Mouse (Mus musculus): ENCODE measurements around the gene Nck2. TPM values are rescaled to one million over a fixed set of nuclear protein-coding genes. Genes with fewer than 3 reads are reported as not detected.

Nck2 gene
- polyA plus RNA-seq, 1 experiment from 2014 or later: 17.1 TPM

DNA sequence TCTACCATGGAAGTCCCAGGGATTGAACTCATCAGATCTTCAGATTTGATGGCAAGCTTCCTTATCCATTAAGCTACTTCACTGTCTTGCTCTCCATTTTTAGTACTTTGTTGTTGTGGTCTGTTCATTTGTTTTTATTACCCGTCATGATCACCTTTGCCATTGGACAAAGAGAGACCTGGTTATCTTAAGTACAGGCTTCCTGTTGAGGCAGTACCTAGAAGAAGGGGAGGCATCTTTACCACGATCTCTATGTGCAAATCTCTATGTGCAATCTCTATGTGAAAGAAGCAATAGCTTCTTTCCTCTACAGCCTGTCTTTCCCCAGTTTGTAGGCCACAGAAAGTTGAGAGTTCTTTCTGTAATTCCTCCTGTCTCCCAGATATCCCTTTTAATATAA, 91.9 kb downstream of the Nck2 start:
- H3K27me3 ChIP-seq (replicated peaks; ENCODE audit: control insufficient read depth, insufficient read depth, low read length): no peaks in the 10 kb centered on the region
- H3K4me1 ChIP-seq (replicated peaks; ENCODE audit: control insufficient read depth, insufficient read depth, low read length): peaks cover 2% of the 10 kb centered on the region; the same call in 1 of the 2 replicates
- no peaks in the 10 kb centered on the region for H3K9me3 ChIP-seq (ENCODE audit: control insufficient read depth)
- no peak overlapping the region for H3K4me2 ChIP-seq (replicated peaks; ENCODE audit: low read depth)
- TF ChIP-seq CTCF (IDR thresholded peaks at IDR 0.05; ENCODE audit: low read depth): no peak
- no peak overlapping the region for H3K4me3 ChIP-seq (ENCODE audit: low read depth, low read length)
- no peak overlapping the region for H3K9ac ChIP-seq (ENCODE audit: low read depth, low read length)
- ATAC-seq: no peak
- H3K36me3 ChIP-seq (ENCODE audit: control insufficient read depth, insufficient read depth): no peaks in the 10 kb centered on the region; the same call in 1 of the 2 replicates
- WGBS: 78% methylated on average over 2 of the region's 2 CpGs
- H3K27ac ChIP-seq (ENCODE audit: low read depth, low read length): no peak overlapping the region

- WGBS: 87% methylated on average over 3 of the region's 3 CpGs
- Histone ChIP-seq H3K36me3 (ENCODE audit: control insufficient read depth, insufficient read depth) (no peaks in the 10 kb centered on the region; the same call in 1 of the 2 replicates), H3K27ac (ENCODE audit: low read depth, low read length) (no peak overlapping the region)
Observed at GRCm38 (mm10) chr1:43537021-43537420, 92.6 kb downstream of the Nck2 start.

DNA sequence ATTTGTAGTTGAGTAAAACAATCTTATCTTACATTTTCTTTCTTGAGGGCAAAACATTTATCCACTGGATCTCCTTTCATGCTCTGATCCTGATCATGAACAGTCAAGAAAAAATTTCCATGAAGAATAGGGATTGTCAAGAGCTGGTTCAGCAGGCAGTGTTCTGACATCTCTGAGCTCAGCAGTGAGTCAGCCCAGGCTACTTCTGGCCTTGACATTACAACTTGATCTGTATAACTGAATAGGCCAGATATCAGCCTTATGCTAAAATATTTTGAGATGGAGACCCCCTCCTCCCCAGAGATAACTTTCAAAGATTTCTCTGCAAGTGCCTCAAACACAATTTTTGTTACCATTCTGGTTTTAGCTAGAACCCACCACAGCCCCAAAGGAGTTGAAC, 93.1 kb downstream of the Nck2 start:
- Histone ChIP-seq H3K4me3 (ENCODE audit: low read depth, low read length) (no peak overlapping the region), H3K4me2 (replicated peaks; ENCODE audit: low read depth) (no peak overlapping the region), H3K4me1 (replicated peaks; ENCODE audit: control insufficient read depth, insufficient read depth, low read length) (0 out of 2 replicates have a peak, but pooled peaks cover 2% of the 10 kb centered on the region), H3K36me3 (ENCODE audit: control insufficient read depth, insufficient read depth) (no peaks in the 10 kb centered on the region; the same call in 1 of the 2 replicates), H3K9me3 (ENCODE audit: control insufficient read depth) (no peaks in the 10 kb centered on the region), H3K9ac (ENCODE audit: low read depth, low read length) (no peak overlapping the region), H3K27me3 (replicated peaks; ENCODE audit: control insufficient read depth, insufficient read depth, low read length) (no peaks in the 10 kb centered on the region), H3K27ac (ENCODE audit: low read depth, low read length) (no peak overlapping the region)
- no peak for ATAC-seq
- TF ChIP-seq CTCF (IDR thresholded peaks at IDR 0.05; ENCODE audit: low read depth): no peak

More at GRCm38 (mm10) chr1:43537021-43537420, 92.6 kb downstream of the Nck2 start:
- no peak for ATAC-seq
- 0 out of 2 replicates have a peak, but pooled peaks cover 2% of the 10 kb centered on the region for H3K4me1 ChIP-seq (replicated peaks; ENCODE audit: control insufficient read depth, insufficient read depth, low read length)
- H3K4me2 ChIP-seq (replicated peaks; ENCODE audit: low read depth): no peak overlapping the region
- no peak overlapping the region for H3K9ac ChIP-seq (ENCODE audit: low read depth, low read length)
- H3K9me3 ChIP-seq (ENCODE audit: control insufficient read depth): no peaks in the 10 kb centered on the region
- no peak overlapping the region for H3K4me3 ChIP-seq (ENCODE audit: low read depth, low read length)
- TF ChIP-seq CTCF (IDR thresholded peaks at IDR 0.05; ENCODE audit: low read depth): no peak
- H3K27me3 ChIP-seq (replicated peaks; ENCODE audit: control insufficient read depth, insufficient read depth, low read length): no peaks in the 10 kb centered on the region

DNA sequence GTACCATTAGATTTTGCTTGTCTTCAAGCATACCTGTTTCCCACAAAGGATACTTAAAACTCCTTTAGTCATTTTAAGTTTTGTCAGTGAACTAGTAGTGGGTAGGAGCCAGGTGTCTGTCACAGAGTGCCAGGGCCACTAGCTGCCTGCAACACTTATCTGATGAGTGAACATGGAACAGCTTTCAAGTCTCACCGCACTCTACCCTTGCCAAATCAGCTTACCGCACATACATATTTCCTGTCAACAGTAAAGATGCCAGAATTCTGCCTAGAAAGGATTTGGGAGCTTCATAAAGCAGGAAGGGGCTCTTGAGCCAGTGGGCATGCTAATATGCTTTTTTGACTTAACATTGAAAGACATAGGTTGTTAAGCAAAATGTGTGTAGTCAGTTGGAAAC, 94.3 kb downstream of the Nck2 start:
- no peaks in the 10 kb centered on the region for H3K9me3 ChIP-seq (ENCODE audit: control insufficient read depth)
- H3K4me2 ChIP-seq (replicated peaks; ENCODE audit: low read depth): no peak overlapping the region
- H3K4me3 ChIP-seq (ENCODE audit: low read depth, low read length): no peak overlapping the region
- H3K27me3 ChIP-seq (replicated peaks; ENCODE audit: control insufficient read depth, insufficient read depth, low read length): no peaks in the 10 kb centered on the region
- no peak overlapping the region for H3K9ac ChIP-seq (ENCODE audit: low read depth, low read length)
- TF ChIP-seq CTCF (IDR thresholded peaks at IDR 0.05; ENCODE audit: low read depth): no peak
- H3K4me1 ChIP-seq (replicated peaks; ENCODE audit: control insufficient read depth, insufficient read depth, low read length): 0 out of 2 replicates have a peak, but pooled peaks cover 2% of the 10 kb centered on the region
- H3K36me3 ChIP-seq (ENCODE audit: control insufficient read depth, insufficient read depth): no peaks in the 10 kb centered on the region; the same call in 1 of the 2 replicates
- no peak for ATAC-seq
- WGBS: 84% methylated on average over 2 of the region's 2 CpGs
- no peak overlapping the region for H3K27ac ChIP-seq (ENCODE audit: low read depth, low read length)

- H3K4me2 ChIP-seq (replicated peaks; ENCODE audit: low read depth): no peak overlapping the region
- no peak overlapping the region for H3K27ac ChIP-seq (ENCODE audit: low read depth, low read length)
- no peak overlapping the region for H3K9ac ChIP-seq (ENCODE audit: low read depth, low read length)
- H3K36me3 ChIP-seq (ENCODE audit: control insufficient read depth, insufficient read depth): no peaks in the 10 kb centered on the region; the same call in 1 of the 2 replicates
- ATAC-seq: no peak
- no peak overlapping the region for H3K4me3 ChIP-seq (ENCODE audit: low read depth, low read length)
- H3K27me3 ChIP-seq (replicated peaks; ENCODE audit: control insufficient read depth, insufficient read depth, low read length): no peaks in the 10 kb centered on the region
- H3K4me1 ChIP-seq (replicated peaks; ENCODE audit: control insufficient read depth, insufficient read depth, low read length): 0 out of 2 replicates have a peak, but pooled peaks cover 2% of the 10 kb centered on the region
- H3K9me3 ChIP-seq (ENCODE audit: control insufficient read depth): no peaks in the 10 kb centered on the region
- no peak for TF ChIP-seq CTCF (IDR thresholded peaks at IDR 0.05; ENCODE audit: low read depth)
- WGBS: 69% methylated on average over 4 of the region's 4 CpGs
Observed at GRCm38 (mm10) chr1:43539689-43540380, 95.5 kb downstream of the Nck2 start.

GRCm38 (mm10) chr1:43542339-43542738, 98.0 kb downstream of the Nck2 start:
- ATAC-seq: no peak
- no peaks in the 10 kb centered on the region for H3K9me3 ChIP-seq (ENCODE audit: control insufficient read depth)

More at GRCm38 (mm10) chr1:43542339-43542738, 98.0 kb downstream of the Nck2 start:
- no peak overlapping the region for H3K4me2 ChIP-seq (replicated peaks; ENCODE audit: low read depth)
- H3K4me1 ChIP-seq (replicated peaks; ENCODE audit: control insufficient read depth, insufficient read depth, low read length): no peaks in the 10 kb centered on the region
- no peaks in the 10 kb centered on the region; the same call in 1 of the 2 replicates for H3K36me3 ChIP-seq (ENCODE audit: control insufficient read depth, insufficient read depth)
- no peak overlapping the region for H3K27ac ChIP-seq (ENCODE audit: low read depth, low read length)
- H3K9ac ChIP-seq (ENCODE audit: low read depth, low read length): no peak overlapping the region
- no peak overlapping the region for H3K4me3 ChIP-seq (ENCODE audit: low read depth, low read length)
- whole genome bisulfite sequencing: 76% methylated on average over 4 of the region's 4 CpGs
- no peak for TF ChIP-seq CTCF (IDR thresholded peaks at IDR 0.05; ENCODE audit: low read depth)
- no peaks in the 10 kb centered on the region for H3K27me3 ChIP-seq (replicated peaks; ENCODE audit: control insufficient read depth, insufficient read depth, low read length)

All from intestine, postnatal 0 days (tissue).